Mouse (Mus musculus): ENCODE data around the gene Cadm3. TPM values are rescaled to one million over a fixed set of nuclear protein-coding genes. Genes with fewer than 3 reads are reported as not detected.
A peak's percentile ranks its signal among the peaks of the same experiment; 100 is the strongest.

The Cadm3 gene
- polyA plus RNA-seq, 1 experiment from 2014 or later, result 25.7 TPM

GRCm38 (mm10) chr1:173350372-173350957, 17.0 kb downstream of the Cadm3 start, which contains the start of gene Aim2:
Aim2 (plus strand) TSS chr1:173350879.
- Histone ChIP-seq H3K9me3 (replicated peaks) (no peaks in the 10 kb centered on the region), H3K4me1 (peaks cover 17% of the 10 kb centered on the region), H3K27ac (no peak within 1 kb of the TSS), H3K4me3 (peak within 1 kb of the TSS; percentile 24), H3K4me2 (replicated peaks) (peak within 1 kb of the TSS; percentile 55), H3K36me3 (peaks cover 8% of the 10 kb centered on the region; the same call in 1 of the 2 replicates), H3K27me3 (no peaks in the 10 kb centered on the region), H3K9ac (peak within 1 kb of the TSS; percentile 41; the same call in 1 of the 2 replicates)
- 9% methylated on average over 10 of the region's 10 CpGs for WGBS
- ATAC-seq (ENCODE audit: low FRiP score), result peak; percentile 50

- 5% methylated on average over 6 of the region's 6 CpGs for WGBS
- Histone ChIP-seq H3K27me3 (no peaks in the 10 kb centered on the region), H3K9me3 (replicated peaks) (no peaks in the 10 kb centered on the region), H3K4me1 (peaks cover 17% of the 10 kb centered on the region), H3K4me3 (peak overlapping the region; percentile 24), H3K27ac (no peak overlapping the region), H3K36me3 (peaks cover 8% of the 10 kb centered on the region; the same call in 1 of the 2 replicates), H3K4me2 (replicated peaks) (peak overlapping the region; percentile 55), H3K9ac (peak overlapping the region; percentile 41; the same call in 1 of the 2 replicates)
- peak; percentile 84 for ATAC-seq (ENCODE audit: low FRiP score)
Observed at GRCm38 (mm10) chr1:173349946-173350345, 17.5 kb downstream of the Cadm3 start.

DNA sequence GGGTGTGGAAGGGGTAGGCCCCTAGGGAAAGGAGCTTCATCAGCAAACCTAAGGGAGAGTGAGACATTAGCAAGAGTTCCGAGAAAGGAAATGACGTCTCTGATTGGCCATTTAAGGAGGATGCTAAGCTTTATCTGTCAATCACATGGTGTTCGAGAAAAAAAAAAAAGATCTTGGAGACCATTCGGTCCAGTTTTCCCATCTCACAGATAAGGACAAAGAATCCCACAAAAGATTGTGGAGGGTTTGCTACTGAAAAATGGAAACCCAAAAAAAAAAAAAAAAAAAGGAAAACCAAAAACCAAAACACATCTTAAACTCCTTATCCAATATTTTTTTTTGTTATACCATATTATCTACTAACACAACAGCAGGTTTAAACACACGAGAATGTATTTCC, 18.3 kb downstream of the Cadm3 start:
- Histone ChIP-seq H3K4me1 (peaks cover 18% of the 10 kb centered on the region), H3K4me2 (replicated peaks) (no peak overlapping the region), H3K4me3 (no peak overlapping the region), H3K9ac (no peak overlapping the region), H3K36me3 (peaks cover 10% of the 10 kb centered on the region), H3K27ac (no peak overlapping the region), H3K27me3 (no peaks in the 10 kb centered on the region), H3K9me3 (replicated peaks) (no peaks in the 10 kb centered on the region)
- ATAC-seq (ENCODE audit: low FRiP score), result no peak
- 53% methylated on average over 5 of the region's 5 CpGs for WGBS

- Histone ChIP-seq H3K27me3 (no peaks in the 10 kb centered on the region), H3K4me2 (replicated peaks) (no peak overlapping the region), H3K27ac (no peak overlapping the region), H3K9ac (no peak overlapping the region), H3K9me3 (replicated peaks) (no peaks in the 10 kb centered on the region), H3K4me1 (peaks cover 23% of the 10 kb centered on the region), H3K4me3 (no peak overlapping the region), H3K36me3 (peaks cover 17% of the 10 kb centered on the region)
- 5% methylated on average over 1 of the region's 1 CpGs for WGBS
- no peak for ATAC-seq (ENCODE audit: low FRiP score)
Observed at GRCm38 (mm10) chr1:173348527-173348926, 19.0 kb downstream of the Cadm3 start.

DNA sequence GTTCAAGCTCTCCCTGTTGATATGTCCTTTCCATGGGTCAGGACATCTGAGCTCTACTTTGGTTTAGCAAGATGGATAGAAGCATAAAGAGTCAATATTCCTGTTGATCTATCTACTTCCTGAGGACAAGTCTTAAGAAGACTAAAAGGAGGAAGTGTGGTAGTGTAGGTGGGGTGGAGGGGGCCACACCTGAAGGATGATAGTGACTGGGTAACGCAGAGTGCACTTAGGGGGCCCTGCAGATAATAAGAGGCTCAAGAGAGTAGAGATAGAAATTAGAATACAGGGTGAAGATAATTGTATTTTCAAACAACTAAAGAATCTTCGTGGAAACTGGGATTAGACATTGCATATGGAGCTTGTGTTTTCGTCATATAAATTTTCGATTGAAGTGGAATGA, 22.4 kb downstream of the Cadm3 start:
- H3K27me3 ChIP-seq, result no peaks in the 10 kb centered on the region
- no peak overlapping the region for H3K4me2 ChIP-seq (replicated peaks)
- no peak overlapping the region for H3K27ac ChIP-seq
- no peak for ATAC-seq (ENCODE audit: low FRiP score)
- H3K4me3 ChIP-seq, result no peak overlapping the region
- no peak overlapping the region for H3K9ac ChIP-seq
- WGBS, result 95% methylated on average over 4 of the region's 4 CpGs
- H3K36me3 ChIP-seq, result peaks cover 34% of the 10 kb centered on the region
- peaks cover 12% of the 10 kb centered on the region for H3K4me1 ChIP-seq
- no peaks in the 10 kb centered on the region for H3K9me3 ChIP-seq (replicated peaks)

GRCm38 (mm10) chr1:173343934-173344333, 23.6 kb downstream of the Cadm3 start:
- 58% methylated on average over 3 of the region's 3 CpGs for WGBS
- Histone ChIP-seq H3K4me3 (no peak overlapping the region), H3K36me3 (peaks cover 36% of the 10 kb centered on the region), H3K27ac (no peak overlapping the region), H3K4me1 (peaks cover 6% of the 10 kb centered on the region), H3K9me3 (replicated peaks) (no peaks in the 10 kb centered on the region), H3K9ac (no peak overlapping the region), H3K27me3 (no peaks in the 10 kb centered on the region), H3K4me2 (replicated peaks) (no peak overlapping the region)
- ATAC-seq (ENCODE audit: low FRiP score), result no peak; the same call in 1 of the 2 replicates

DNA sequence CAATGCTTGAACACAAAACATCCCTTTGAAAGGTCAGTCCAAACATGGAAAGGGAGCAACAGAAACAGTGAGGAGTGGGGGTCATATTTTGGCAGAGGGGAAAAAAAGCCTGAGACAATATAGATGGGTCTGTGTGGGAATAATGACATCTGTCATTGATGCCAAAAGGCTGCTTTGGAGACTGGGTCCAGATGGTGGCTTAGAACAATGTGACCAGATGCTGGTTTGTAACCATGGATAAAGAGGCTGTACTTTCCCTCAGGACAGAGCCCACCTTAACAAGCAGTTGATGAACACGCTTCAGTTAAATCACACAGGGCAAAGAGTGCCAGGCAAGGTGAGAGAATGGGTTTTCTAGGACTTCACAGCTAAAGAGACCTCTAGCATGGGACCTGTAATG, 25.1 kb downstream of the Cadm3 start:
- H3K4me3 ChIP-seq, result no peak overlapping the region
- no peak overlapping the region for H3K9ac ChIP-seq
- peaks cover 6% of the 10 kb centered on the region for H3K4me1 ChIP-seq
- 0 out of 2 replicates have a peak, but pooled peaks have one; percentile 29 for ATAC-seq (ENCODE audit: low FRiP score)
- H3K27me3 ChIP-seq, result no peaks in the 10 kb centered on the region
- H3K27ac ChIP-seq, result no peak overlapping the region
- H3K9me3 ChIP-seq (replicated peaks), result no peaks in the 10 kb centered on the region
- 48% methylated on average over 1 of the region's 1 CpGs for WGBS
- H3K4me2 ChIP-seq (replicated peaks), result no peak overlapping the region
- peaks cover 43% of the 10 kb centered on the region for H3K36me3 ChIP-seq

GRCm38 (mm10) chr1:173339543-173339942, 28.0 kb downstream of the Cadm3 start:
- Histone ChIP-seq H3K27ac (no peak overlapping the region), H3K4me3 (no peak overlapping the region), H3K36me3 (peaks cover 46% of the 10 kb centered on the region), H3K9ac (no peak overlapping the region), H3K4me2 (replicated peaks) (no peak overlapping the region), H3K27me3 (no peaks in the 10 kb centered on the region), H3K4me1 (peaks cover 15% of the 10 kb centered on the region), H3K9me3 (replicated peaks) (no peaks in the 10 kb centered on the region)
- WGBS, result 2% methylated on average over 2 of the region's 2 CpGs
- ATAC-seq (ENCODE audit: low FRiP score), result peak; percentile 63

GRCm38 (mm10) chr1:173337008-173337407, 30.5 kb downstream of the Cadm3 start:
- no peaks in the 10 kb centered on the region for H3K9me3 ChIP-seq (replicated peaks)
- H3K4me1 ChIP-seq, result peaks cover 9% of the 10 kb centered on the region
- H3K9ac ChIP-seq, result no peak overlapping the region
- no peaks in the 10 kb centered on the region for H3K27me3 ChIP-seq
- H3K4me3 ChIP-seq, result no peak overlapping the region
- no peak overlapping the region for H3K27ac ChIP-seq
- H3K4me2 ChIP-seq (replicated peaks), result no peak overlapping the region
- H3K36me3 ChIP-seq, result peaks cover 36% of the 10 kb centered on the region
- ATAC-seq (ENCODE audit: low FRiP score), result no peak
- 92% methylated on average over 10 of the region's 10 CpGs for WGBS

DNA sequence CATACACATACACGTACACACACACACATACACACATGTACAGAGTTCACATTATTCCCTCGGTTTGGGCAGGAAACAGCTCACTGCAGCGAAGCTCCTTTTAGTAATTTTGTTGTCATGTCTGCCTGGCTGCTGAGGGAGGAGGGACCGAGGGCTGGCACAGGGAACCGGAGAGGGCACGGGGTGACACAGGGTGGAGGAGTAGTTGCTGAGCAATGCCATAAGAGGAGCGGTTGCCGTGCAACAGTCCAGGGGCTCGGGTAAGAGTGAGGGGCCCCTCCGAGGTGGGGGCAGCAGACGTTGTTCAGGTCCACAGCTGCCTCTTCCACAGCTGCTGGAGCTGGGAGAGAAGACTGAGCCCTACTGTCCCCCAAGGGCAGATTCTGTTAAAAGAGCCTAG, 31.6 kb downstream of the Cadm3 start:
- 44% methylated on average over 11 of the region's 11 CpGs for WGBS
- H3K36me3 ChIP-seq, result peaks cover 28% of the 10 kb centered on the region
- no peak overlapping the region for H3K9ac ChIP-seq
- H3K4me1 ChIP-seq, result peaks cover 9% of the 10 kb centered on the region
- ATAC-seq (ENCODE audit: low FRiP score), result 0 out of 2 replicates have a peak, but pooled peaks have one; percentile 32
- no peaks in the 10 kb centered on the region for H3K27me3 ChIP-seq
- H3K9me3 ChIP-seq (replicated peaks), result no peaks in the 10 kb centered on the region
- H3K4me3 ChIP-seq, result no peak overlapping the region
- H3K27ac ChIP-seq, result no peak overlapping the region
- no peak overlapping the region for H3K4me2 ChIP-seq (replicated peaks)

DNA sequence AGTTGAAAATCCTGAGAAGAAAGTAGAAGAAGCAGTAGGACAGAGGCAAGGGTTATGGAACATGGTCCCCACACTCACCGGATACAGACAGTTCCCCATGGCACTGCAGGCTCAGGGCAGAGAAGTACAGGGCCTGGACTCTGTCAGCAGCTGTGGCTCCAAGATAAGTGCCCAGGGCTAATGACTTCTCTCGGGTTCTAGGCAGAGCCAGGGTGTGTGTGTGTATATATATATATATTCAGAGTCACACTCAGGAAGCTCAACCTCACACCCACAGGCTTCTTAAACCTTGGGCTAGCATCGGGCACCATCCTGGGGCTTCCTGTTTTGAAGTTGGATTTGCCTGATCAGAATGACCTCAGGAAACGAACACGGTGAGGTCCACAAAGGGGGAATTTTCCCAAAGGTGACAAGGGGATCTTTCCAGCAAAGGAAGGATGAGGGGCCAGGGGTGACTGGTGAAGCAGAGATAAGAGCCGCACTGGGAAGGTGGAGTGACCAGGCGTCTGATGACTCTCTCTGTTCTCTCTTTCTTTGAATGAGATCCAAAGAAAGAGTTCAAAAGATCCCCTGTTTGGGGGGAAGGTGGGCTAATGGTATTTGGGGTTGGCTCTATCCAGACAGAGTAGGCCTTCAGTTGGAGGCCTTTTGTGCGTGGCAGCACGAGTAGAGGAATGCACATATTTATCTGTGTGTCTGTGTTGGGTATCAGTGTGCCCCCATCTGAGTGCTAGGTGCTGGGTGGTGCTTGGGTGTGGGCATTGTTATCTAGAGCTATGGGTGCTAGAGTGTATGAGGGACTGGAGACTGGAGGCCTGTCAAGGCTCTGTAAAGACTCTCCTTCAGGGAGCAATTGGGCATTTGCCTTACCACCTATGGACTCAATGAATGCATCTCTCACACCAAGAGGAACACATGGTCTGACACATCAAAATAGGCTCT, 33.9 kb downstream of the Cadm3 start, which contains the start of gene Ackr1:
Gene Ackr1 (minus strand): TSS at position 439 of the 942 bp plus-strand sequence.
- Histone ChIP-seq H3K27ac (no peak within 1 kb of the TSS), H3K27me3 (no peaks in the 10 kb centered on the region), H3K36me3 (peaks cover 16% of the 10 kb centered on the region; the same call in 1 of the 2 replicates), H3K4me1 (peaks cover 9% of the 10 kb centered on the region), H3K9me3 (replicated peaks) (no peaks in the 10 kb centered on the region), H3K4me2 (replicated peaks) (no peak within 1 kb of the TSS), H3K4me3 (no peak within 1 kb of the TSS), H3K9ac (no peak within 1 kb of the TSS; the same call in 1 of the 2 replicates)
- ATAC-seq (ENCODE audit: low FRiP score), result no peak
- WGBS, result 83% methylated on average over 9 of the region's 9 CpGs

DNA sequence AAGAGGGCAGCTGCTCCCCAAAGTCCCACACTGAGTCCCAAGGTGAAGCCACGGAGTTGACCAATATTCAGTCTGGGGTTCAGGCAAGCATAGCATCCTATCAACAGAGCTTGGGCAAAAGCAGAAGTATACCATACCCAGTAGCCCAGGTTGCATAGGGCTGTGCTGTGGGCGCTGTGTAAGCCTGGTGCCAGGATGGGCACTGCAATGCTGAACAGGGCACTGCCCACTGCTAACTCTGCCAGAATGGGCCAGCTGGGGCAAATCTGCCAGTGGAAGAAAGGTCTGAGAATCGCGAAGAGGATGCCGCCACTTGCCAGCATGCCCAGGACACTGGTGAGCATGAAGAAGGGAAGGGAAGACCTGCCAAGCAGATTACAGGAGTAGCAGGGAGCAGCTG, 35.1 kb downstream of the Cadm3 start:
- WGBS, result 93% methylated on average over 5 of the region's 5 CpGs
- no peak overlapping the region for H3K27ac ChIP-seq
- ATAC-seq (ENCODE audit: low FRiP score), result no peak
- no peak overlapping the region for H3K4me2 ChIP-seq (replicated peaks)
- no peak overlapping the region for H3K4me3 ChIP-seq
- H3K9ac ChIP-seq, result no peak overlapping the region
- peaks cover 9% of the 10 kb centered on the region for H3K4me1 ChIP-seq
- no peaks in the 10 kb centered on the region for H3K9me3 ChIP-seq (replicated peaks)
- H3K36me3 ChIP-seq, result 0 out of 2 replicates have a peak, but pooled peaks cover 11% of the 10 kb centered on the region
- H3K27me3 ChIP-seq, result no peaks in the 10 kb centered on the region
